Mouse (Mus musculus): Measurements from ENCODE around the gene Epo. TPM values are rescaled to one million over a fixed set of nuclear protein-coding genes. Genes with fewer than 3 reads are reported as not detected.

Gene Epo
- total RNA-seq, 1 experiment: 0.36 TPM

DNA sequence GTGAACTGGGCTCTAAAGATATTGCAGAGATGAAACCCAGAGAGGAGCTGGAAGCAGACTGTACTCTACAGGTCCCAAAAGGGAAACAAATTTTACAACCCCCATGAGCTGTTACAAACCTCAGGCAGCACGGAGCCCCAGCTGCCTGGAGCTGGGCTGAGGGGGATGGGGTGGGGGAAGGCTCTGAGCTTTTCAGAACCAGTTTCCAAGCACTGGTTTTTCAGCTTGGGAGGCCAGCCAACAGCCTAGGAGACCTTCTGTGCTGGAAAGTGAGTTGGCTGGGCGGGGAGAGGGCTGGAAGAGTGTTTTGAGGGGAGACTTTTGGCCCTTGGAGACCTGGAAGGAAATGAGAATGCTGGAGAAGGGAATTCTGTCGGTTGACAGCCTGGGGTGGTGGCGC, 41.5 kb downstream of the Epo start:
- in situ Hi-C loops (cut with MboI; ENCODE audit: low sequenced_read_pairs in 2 of 2, unreplicated experiment in 2 of 2): no loop called here
- Histone ChIP-seq H3K9me3 (ENCODE audit: control insufficient read depth, insufficient read depth, low read depth, low read length) (no peaks in the 10 kb centered on the region), H3K4me1 (ENCODE audit: control insufficient read depth in 2 of 2, insufficient read depth in 2 of 2, low read length in 2 of 2, poor library complexity in 1 of 2) (no peaks in the 10 kb centered on the region; a peak in 1 of 4 replicates), H3K36me3 (ENCODE audit: control insufficient read depth, insufficient read depth, low read length, poor library complexity, severe bottlenecking) (no peaks in the 10 kb centered on the region), H3K4me3 (ENCODE audit: insufficient read depth in 1 of 2, low read depth in 1 of 2, low read length in 2 of 2, poor library complexity in 1 of 2, severe bottlenecking in 1 of 2) (no peak overlapping the region), H3K9ac (ENCODE audit: insufficient read depth, low read depth, low read length, poor library complexity, severe bottlenecking) (no peak overlapping the region), H3K27ac (ENCODE audit: insufficient read depth, low read depth, low read length, poor library complexity, severe bottlenecking) (no peak overlapping the region)
- DNase-seq (ENCODE audit: low read depth, low spot score): no peak
- TF ChIP-seq ZNF384 (IDR thresholded peaks at IDR 0.05; ENCODE audit: low read depth, low read length) (no peak), HCFC1 (IDR thresholded peaks at IDR 0.05; ENCODE audit: borderline replicate concordance, insufficient read depth, low read length) (no peak), CHD2 (IDR thresholded peaks at IDR 0.05; ENCODE audit: low read depth, low read length) (no peak), MAFK (IDR thresholded peaks at IDR 0.05; ENCODE audit: insufficient read depth, low read depth, low read length) (no peak), ZC3H11A (IDR thresholded peaks at IDR 0.05; ENCODE audit: borderline replicate concordance, low read depth, low read length) (no peak)

DNA sequence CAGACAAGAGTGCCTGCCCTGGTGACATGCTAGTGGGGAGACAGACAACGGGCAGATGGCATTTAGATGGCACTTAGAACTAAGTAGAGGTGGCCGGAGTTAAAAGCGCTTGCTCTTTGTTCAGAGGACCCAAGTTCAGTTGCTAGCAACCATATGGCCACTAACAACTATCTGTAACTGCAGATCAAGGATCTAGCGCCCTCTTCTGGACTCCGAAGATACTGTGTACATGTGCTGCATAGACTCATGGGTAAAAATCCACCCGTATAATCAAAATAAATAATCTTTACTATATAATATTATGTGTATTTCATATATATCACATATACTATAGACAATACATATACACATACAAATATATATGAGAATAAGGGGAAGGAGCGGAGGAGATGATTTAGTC, 45.4 kb downstream of the Epo start:
- TF ChIP-seq ZC3H11A (IDR thresholded peaks at IDR 0.05; ENCODE audit: borderline replicate concordance, low read depth, low read length) (0 out of 2 replicates have a peak, but pooled peaks have one; percentile 21), MAFK (IDR thresholded peaks at IDR 0.05; ENCODE audit: insufficient read depth, low read depth, low read length) (no peak)
- H3K27ac ChIP-seq (ENCODE audit: insufficient read depth, low read depth, low read length, poor library complexity, severe bottlenecking): no peak overlapping the region
- no peaks in the 10 kb centered on the region for H3K9me3 ChIP-seq (ENCODE audit: control insufficient read depth, insufficient read depth, low read depth, low read length)
- DNase-seq (ENCODE audit: low read depth, low spot score): peak; percentile 48
- no peak overlapping the region for H3K9ac ChIP-seq (ENCODE audit: insufficient read depth, low read depth, low read length, poor library complexity, severe bottlenecking)
- H3K4me3 ChIP-seq (ENCODE audit: insufficient read depth in 1 of 2, low read depth in 1 of 2, low read length in 2 of 2, poor library complexity in 1 of 2, severe bottlenecking in 1 of 2): no peak overlapping the region
- no peaks in the 10 kb centered on the region for H3K36me3 ChIP-seq (ENCODE audit: control insufficient read depth, insufficient read depth, low read length, poor library complexity, severe bottlenecking)
- in situ Hi-C loops (cut with MboI; ENCODE audit: low sequenced_read_pairs in 2 of 2, unreplicated experiment in 2 of 2): no loop called here
- peaks cover 0 to 3% of the 10 kb centered on the region in 2 experiments; a peak in 2 of 4 replicates for H3K4me1 ChIP-seq (ENCODE audit: control insufficient read depth in 2 of 2, insufficient read depth in 2 of 2, low read length in 2 of 2, poor library complexity in 1 of 2)

DNA sequence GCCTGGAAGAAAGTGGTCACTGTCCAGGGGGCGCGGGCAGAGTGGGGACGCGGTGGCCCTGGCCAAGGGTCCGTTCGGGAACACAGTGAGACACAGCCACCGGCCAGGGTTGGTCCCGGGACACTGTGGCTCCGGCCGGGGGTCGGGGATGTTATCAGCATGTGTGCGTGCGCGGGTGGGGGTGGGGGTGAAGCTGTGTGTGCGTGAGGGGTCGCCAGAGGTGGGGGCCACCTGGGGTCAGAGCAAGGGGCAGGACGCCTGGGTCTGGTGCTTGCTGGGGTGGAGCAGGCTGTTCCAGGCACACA, 47.2 kb downstream of the Epo start:
- no peak overlapping the region for H3K27ac ChIP-seq (ENCODE audit: insufficient read depth, low read depth, low read length, poor library complexity, severe bottlenecking)
- H3K9ac ChIP-seq (ENCODE audit: insufficient read depth, low read depth, low read length, poor library complexity, severe bottlenecking): peak overlapping the region; percentile 39
- no peak for TF ChIP-seq CHD2 (IDR thresholded peaks at IDR 0.05; ENCODE audit: low read depth, low read length)
- H3K9me3 ChIP-seq (ENCODE audit: control insufficient read depth, insufficient read depth, low read depth, low read length): no peaks in the 10 kb centered on the region
- H3K4me3 ChIP-seq (ENCODE audit: insufficient read depth in 1 of 2, low read depth in 1 of 2, low read length in 2 of 2, poor library complexity in 1 of 2, severe bottlenecking in 1 of 2): peak overlapping the region; percentile 56 to 57
- no peaks in the 10 kb centered on the region for H3K36me3 ChIP-seq (ENCODE audit: control insufficient read depth, insufficient read depth, low read length, poor library complexity, severe bottlenecking)
- H3K4me1 ChIP-seq (ENCODE audit: control insufficient read depth in 2 of 2, insufficient read depth in 2 of 2, low read length in 2 of 2, poor library complexity in 1 of 2): peaks cover 0 to 3% of the 10 kb centered on the region in 2 experiments; a peak in 2 of 4 replicates
- no peak for DNase-seq (ENCODE audit: low read depth, low spot score)
- in situ Hi-C loops (cut with MboI; ENCODE audit: low sequenced_read_pairs in 2 of 2, unreplicated experiment in 2 of 2): no loop called here

DNA sequence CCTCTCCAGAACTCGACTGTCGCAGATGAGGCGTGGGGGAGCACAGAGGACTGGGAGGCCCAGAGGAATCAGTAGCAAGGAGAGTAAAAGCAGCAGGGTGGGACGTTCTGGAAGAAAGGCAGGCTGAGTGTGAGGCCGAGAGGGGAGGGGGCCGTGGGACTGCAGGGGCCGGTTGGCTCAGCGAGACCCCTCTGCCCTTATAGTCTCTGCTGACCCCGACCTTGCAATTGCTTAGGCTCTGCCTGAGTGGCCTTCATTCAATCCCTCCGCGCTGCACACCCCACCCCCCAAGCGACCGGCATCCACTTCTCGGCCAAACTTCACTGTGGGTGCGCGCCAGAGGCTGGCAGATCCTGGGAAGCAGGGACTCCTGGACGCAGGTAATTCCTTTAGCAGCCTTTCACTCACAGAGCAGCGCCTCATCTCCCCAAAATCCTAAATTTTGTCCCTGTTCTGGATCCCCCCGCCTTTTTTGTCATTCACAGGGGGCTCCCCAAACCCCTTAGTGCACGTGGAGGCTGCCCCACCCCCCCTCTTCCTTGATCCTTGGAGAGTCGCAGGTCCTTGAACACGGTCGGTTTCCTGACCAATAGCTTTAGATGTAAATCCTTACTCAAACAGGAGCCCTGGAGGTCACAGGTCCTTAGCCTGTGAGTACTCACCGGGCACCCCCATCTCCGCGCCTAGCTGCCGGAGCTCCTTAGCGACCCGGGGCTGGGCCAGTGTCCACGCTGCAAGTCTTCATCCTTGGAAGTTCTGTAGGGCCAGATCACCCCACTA, 47.8 kb downstream of the Epo start:
- Histone ChIP-seq H3K36me3 (ENCODE audit: control insufficient read depth, insufficient read depth, low read length, poor library complexity, severe bottlenecking) (no peaks in the 10 kb centered on the region), H3K4me1 (ENCODE audit: control insufficient read depth in 2 of 2, insufficient read depth in 2 of 2, low read length in 2 of 2, poor library complexity in 1 of 2) (peaks cover 0 to 3% of the 10 kb centered on the region in 2 experiments; a peak in 2 of 4 replicates)

DNA sequence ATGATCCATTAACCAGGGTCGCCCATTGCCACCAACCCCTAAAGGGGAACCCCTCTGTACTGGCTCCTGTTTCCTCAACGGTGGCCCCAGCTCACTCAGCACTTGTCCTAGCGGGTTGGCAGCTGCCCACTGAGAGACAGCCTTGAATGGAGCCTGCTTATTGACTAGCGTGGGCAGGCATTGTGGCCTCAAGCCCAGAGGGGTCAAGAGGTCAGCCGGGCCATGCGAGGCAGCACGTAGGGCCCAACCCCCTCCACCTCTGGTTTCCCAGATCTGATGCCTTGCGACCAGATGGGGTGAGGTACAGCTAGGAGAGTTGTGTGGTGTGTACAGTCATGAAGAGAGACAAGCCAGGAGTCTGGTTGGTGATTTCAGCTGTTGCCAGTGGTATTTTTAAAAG, 51.1 kb downstream of the Epo start:
- no peak for TF ChIP-seq ZC3H11A (IDR thresholded peaks at IDR 0.05; ENCODE audit: borderline replicate concordance, low read depth, low read length)
- no peak for TF ChIP-seq CHD2 (IDR thresholded peaks at IDR 0.05; ENCODE audit: low read depth, low read length)
- TF ChIP-seq ZNF384 (IDR thresholded peaks at IDR 0.05; ENCODE audit: low read depth, low read length): no peak
- no peak for TF ChIP-seq HCFC1 (IDR thresholded peaks at IDR 0.05; ENCODE audit: borderline replicate concordance, insufficient read depth, low read length)
- no peak for TF ChIP-seq MAFK (IDR thresholded peaks at IDR 0.05; ENCODE audit: insufficient read depth, low read depth, low read length)
- H3K9me3 ChIP-seq (ENCODE audit: control insufficient read depth, insufficient read depth, low read depth, low read length): no peaks in the 10 kb centered on the region
- H3K36me3 ChIP-seq (ENCODE audit: control insufficient read depth, insufficient read depth, low read length, poor library complexity, severe bottlenecking): no peaks in the 10 kb centered on the region
- in situ Hi-C loops (cut with MboI; ENCODE audit: low sequenced_read_pairs in 2 of 2, unreplicated experiment in 2 of 2): no loop called here
- no peak overlapping the region for H3K27ac ChIP-seq (ENCODE audit: insufficient read depth, low read depth, low read length, poor library complexity, severe bottlenecking)
- peaks cover 0 to 3% of the 10 kb centered on the region in 2 experiments; a peak in 2 of 4 replicates for H3K4me1 ChIP-seq (ENCODE audit: control insufficient read depth in 2 of 2, insufficient read depth in 2 of 2, low read length in 2 of 2, poor library complexity in 1 of 2)
- H3K9ac ChIP-seq (ENCODE audit: insufficient read depth, low read depth, low read length, poor library complexity, severe bottlenecking): no peak overlapping the region
- no peak for DNase-seq (ENCODE audit: low read depth, low spot score)
- H3K4me3 ChIP-seq (ENCODE audit: insufficient read depth in 1 of 2, low read depth in 1 of 2, low read length in 2 of 2, poor library complexity in 1 of 2, severe bottlenecking in 1 of 2): no peak overlapping the region

More for the DNA sequence above, 47.8 kb downstream of the Epo start:
- DNase-seq (ENCODE audit: low read depth, low spot score): no peak
- TF ChIP-seq HCFC1 (IDR thresholded peaks at IDR 0.05; ENCODE audit: borderline replicate concordance, insufficient read depth, low read length) (no peak), CHD2 (IDR thresholded peaks at IDR 0.05; ENCODE audit: low read depth, low read length) (no peak), ZC3H11A (IDR thresholded peaks at IDR 0.05; ENCODE audit: borderline replicate concordance, low read depth, low read length) (no peak), ZNF384 (IDR thresholded peaks at IDR 0.05; ENCODE audit: low read depth, low read length) (no peak), MAFK (IDR thresholded peaks at IDR 0.05; ENCODE audit: insufficient read depth, low read depth, low read length) (no peak)
- Histone ChIP-seq H3K4me3 (ENCODE audit: insufficient read depth in 1 of 2, low read depth in 1 of 2, low read length in 2 of 2, poor library complexity in 1 of 2, severe bottlenecking in 1 of 2) (peak overlapping the region; percentile 56 to 57), H3K9me3 (ENCODE audit: control insufficient read depth, insufficient read depth, low read depth, low read length) (no peaks in the 10 kb centered on the region), H3K27ac (ENCODE audit: insufficient read depth, low read depth, low read length, poor library complexity, severe bottlenecking) (no peak overlapping the region), H3K9ac (ENCODE audit: insufficient read depth, low read depth, low read length, poor library complexity, severe bottlenecking) (peak overlapping the region; percentile 39)
- in situ Hi-C loops (cut with MboI; ENCODE audit: low sequenced_read_pairs in 2 of 2, unreplicated experiment in 2 of 2): no loop called here

Data from ES-E14 (cell line).